10 mouse cellular contexts compared by ENCODE assay signal in the genomic region with DNA sequence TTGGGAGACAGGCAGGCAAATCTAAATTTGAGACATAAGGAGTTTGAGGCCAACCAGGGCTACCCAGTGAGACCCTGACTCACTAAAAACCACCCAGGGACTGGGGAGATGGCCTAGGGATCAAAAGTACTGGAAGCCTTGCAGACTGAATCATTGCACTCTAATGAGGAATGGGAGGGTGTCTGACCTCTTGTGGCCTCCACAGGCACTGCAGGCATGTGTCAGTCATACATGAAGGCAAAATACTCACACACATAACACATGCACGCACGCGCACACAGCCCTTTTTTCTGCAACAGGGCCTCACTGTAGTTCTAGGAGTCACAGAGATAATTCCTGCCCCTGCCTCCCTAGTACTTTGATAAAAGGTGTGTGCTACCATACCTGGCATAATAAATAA. TPM values are rescaled to one million over a fixed set of nuclear protein-coding genes. Genes with fewer than 3 reads are reported as not detected.
DNase-seq lines count a peak whose midpoint lies in the region; ATAC-seq and TF ChIP-seq lines count a peak whose summit lies in the region.
"Had no signal": no experiment of that assay in that cellular context is flagged by ENCODE, and none has a peak within 500 bp of the region (broad histone marks: within the 10 kb centered on the region; RNA-seq: fewer than 3 reads in every experiment).

No protein-coding gene starts in this region.

- peak; percentile 56; the same call in 1 of the 2 replicates for TF ChIP-seq CTCF in spleen, adult 2 months (IDR thresholded peaks at IDR 0.05; ENCODE audit: extremely low read depth, insufficient read depth, insufficient read length, insufficient replicate concordance)

- no peaks in the 10 kb centered on the region; the same call in 1 of the 2 replicates for H3K4me1 ChIP-seq in forebrain, embryonic 11.5 days (replicated peaks; ENCODE audit: control insufficient read depth, insufficient read depth, low read length)
- peaks cover 10% of the 10 kb centered on the region for H3K4me1 ChIP-seq in forebrain, embryonic 16.5 days (replicated peaks; ENCODE audit: control insufficient read depth, insufficient read depth, low read length)
- H3K4me1 ChIP-seq in midbrain, embryonic 11.5 days (ENCODE audit: control insufficient read depth, insufficient read depth, low read length) = peaks cover 3% of the 10 kb centered on the region; the same call in 1 of the 2 replicates
- H3K4me1 ChIP-seq in midbrain, embryonic 13.5 days (replicated peaks) = peaks cover 28% of the 10 kb centered on the region
- 0 out of 2 replicates have a peak, but pooled peaks cover 3% of the 10 kb centered on the region for H3K4me1 ChIP-seq in limb, embryonic 11.5 days (ENCODE audit: control insufficient read depth, insufficient read depth, low read length)
- peaks cover 7% of the 10 kb centered on the region; the same call in 1 of the 2 replicates for H3K4me1 ChIP-seq in spleen, adult 2 months (ENCODE audit: control insufficient read depth, insufficient read depth, insufficient read length)

- H3K9ac ChIP-seq in forebrain, embryonic 11.5 days (ENCODE audit: low read length) = no peak overlapping the region
- no peak overlapping the region for H3K9ac ChIP-seq in forebrain, embryonic 16.5 days (replicated peaks; ENCODE audit: low read depth, low read length)
- H3K9ac ChIP-seq in midbrain, embryonic 11.5 days (ENCODE audit: low read length) = no peak overlapping the region
- H3K9ac ChIP-seq in midbrain, embryonic 13.5 days (replicated peaks) = no peak overlapping the region
- H3K9ac ChIP-seq in limb, embryonic 11.5 days (ENCODE audit: low read length) = no peak overlapping the region

- H3K27me3 ChIP-seq in forebrain, embryonic 11.5 days (ENCODE audit: control insufficient read depth, insufficient read depth, low read length) = 0 out of 2 replicates have a peak, but pooled peaks cover 2% of the 10 kb centered on the region
- no peaks in the 10 kb centered on the region for H3K27me3 ChIP-seq in forebrain, embryonic 16.5 days (replicated peaks; ENCODE audit: control insufficient read depth, insufficient read depth, low read length)
- H3K27me3 ChIP-seq in midbrain, embryonic 11.5 days (ENCODE audit: control insufficient read depth, insufficient read depth, low read length) = no peaks in the 10 kb centered on the region
- no peaks in the 10 kb centered on the region for H3K27me3 ChIP-seq in midbrain, embryonic 13.5 days
- H3K27me3 ChIP-seq in limb, embryonic 11.5 days (ENCODE audit: control insufficient read depth, insufficient read depth, low read length) = no peaks in the 10 kb centered on the region; the same call in 1 of the 2 replicates
- no peaks in the 10 kb centered on the region for H3K27me3 ChIP-seq in spleen, adult 2 months (ENCODE audit: control insufficient read depth, insufficient read depth, low read length)

- no peaks in the 10 kb centered on the region for H3K9me3 ChIP-seq in forebrain, embryonic 11.5 days (ENCODE audit: control insufficient read depth, low read length)
- no peaks in the 10 kb centered on the region for H3K9me3 ChIP-seq in forebrain, embryonic 16.5 days (ENCODE audit: control insufficient read depth, low read length)
- H3K9me3 ChIP-seq in midbrain, embryonic 11.5 days (ENCODE audit: control insufficient read depth, low read length) = no peaks in the 10 kb centered on the region
- H3K9me3 ChIP-seq in midbrain, embryonic 13.5 days = no peaks in the 10 kb centered on the region
- no peaks in the 10 kb centered on the region for H3K9me3 ChIP-seq in limb, embryonic 11.5 days (ENCODE audit: control insufficient read depth, low read length)

- H3K27ac ChIP-seq in forebrain, embryonic 11.5 days (ENCODE audit: low read depth, low read length) = no peak overlapping the region
- no peak overlapping the region for H3K27ac ChIP-seq in forebrain, embryonic 16.5 days (ENCODE audit: low read length)
- H3K27ac ChIP-seq in midbrain, embryonic 11.5 days (ENCODE audit: low read depth, low read length) = no peak overlapping the region
- no peak overlapping the region for H3K27ac ChIP-seq in midbrain, embryonic 13.5 days
- no peak overlapping the region for H3K27ac ChIP-seq in limb, embryonic 11.5 days (replicated peaks; ENCODE audit: low read depth, low read length)
- no peak overlapping the region for H3K27ac ChIP-seq in spleen, adult 2 months (ENCODE audit: insufficient read depth, low read length)

- 78% methylated on average over 3 of the region's 3 CpGs for WGBS in forebrain, embryonic 11.5 days
- whole genome bisulfite sequencing in forebrain, embryonic 16.5 days = 74% methylated on average over 3 of the region's 3 CpGs
- WGBS in midbrain, embryonic 11.5 days = 79% methylated on average over 3 of the region's 3 CpGs
- 63% methylated on average over 3 of the region's 3 CpGs for WGBS in midbrain, embryonic 13.5 days
- 70% methylated on average over 3 of the region's 3 CpGs for WGBS in limb, embryonic 11.5 days
- WGBS in spleen, adult 2 months = 89% methylated on average over 3 of the region's 3 CpGs

- peak; percentile 71 for DNase-seq in forebrain, embryonic 11.5 days (ENCODE audit: low spot score)
- peak; percentile 88 for DNase-seq in midbrain, embryonic 11.5 days (ENCODE audit: low spot score, missing footprints)
- DNase-seq in brain, adult 2 months (ENCODE audit: low read depth, low spot score) = peak; percentile 50
- peak; percentile 71 for DNase-seq in limb, embryonic 11.5 days (ENCODE audit: low spot score)
- DNase-seq in spleen, adult 2 months (ENCODE audit: low read depth in 1 of 2, low spot score in 2 of 2) = peak in 1 of 2 experiments; percentile 46
- no peak for DNase-seq in gastrocnemius, postnatal 10 days

- no peaks in the 10 kb centered on the region; the same call in 1 of the 2 replicates for H3K36me3 ChIP-seq in forebrain, embryonic 11.5 days (ENCODE audit: control insufficient read depth, insufficient read depth, low read length)
- H3K36me3 ChIP-seq in forebrain, embryonic 16.5 days (ENCODE audit: control insufficient read depth, insufficient read depth) = peaks cover 4% of the 10 kb centered on the region
- peaks cover 16% of the 10 kb centered on the region for H3K36me3 ChIP-seq in midbrain, embryonic 11.5 days (ENCODE audit: control insufficient read depth, insufficient read depth, low read length)
- peaks cover 29% of the 10 kb centered on the region for H3K36me3 ChIP-seq in midbrain, embryonic 13.5 days
- peaks cover 14% of the 10 kb centered on the region for H3K36me3 ChIP-seq in limb, embryonic 11.5 days (ENCODE audit: control insufficient read depth, insufficient read depth, low read length)
- H3K36me3 ChIP-seq in spleen, adult 2 months (ENCODE audit: control insufficient read depth, insufficient read depth, low read length) = peaks cover 9% of the 10 kb centered on the region

- no peak for ATAC-seq in forebrain, embryonic 11.5 days (replicated peaks; ENCODE audit: low FRiP score)
- no peak for ATAC-seq in forebrain, embryonic 16.5 days
- no peak for ATAC-seq in midbrain, embryonic 11.5 days (ENCODE audit: low FRiP score)
- ATAC-seq in midbrain, embryonic 13.5 days = no peak
- no peak for ATAC-seq in limb, embryonic 11.5 days (ENCODE audit: insufficient number of reproducible peaks, low FRiP score, low TSS enrichment, low read depth)

- no peak for TF ChIP-seq POLR2A in spleen, adult 2 months (IDR thresholded peaks at IDR 0.05; ENCODE audit: low read depth, low read length)

- H3K4me2 ChIP-seq in forebrain, embryonic 11.5 days (ENCODE audit: low read depth, low read length, severe bottlenecking) = no peak overlapping the region
- H3K4me2 ChIP-seq in forebrain, embryonic 16.5 days (ENCODE audit: low read length) = no peak overlapping the region
- H3K4me2 ChIP-seq in midbrain, embryonic 11.5 days = no peak overlapping the region
- H3K4me2 ChIP-seq in midbrain, embryonic 13.5 days (replicated peaks) = no peak overlapping the region
- H3K4me2 ChIP-seq in limb, embryonic 11.5 days (ENCODE audit: low read depth, severe bottlenecking) = no peak overlapping the region

- H3K4me3 ChIP-seq in forebrain, embryonic 11.5 days (ENCODE audit: low read depth, low read length) = no peak overlapping the region
- H3K4me3 ChIP-seq in forebrain, embryonic 16.5 days (replicated peaks; ENCODE audit: low read length) = no peak overlapping the region
- H3K4me3 ChIP-seq in midbrain, embryonic 11.5 days (ENCODE audit: low read depth, low read length) = no peak overlapping the region
- H3K4me3 ChIP-seq in midbrain, embryonic 13.5 days (replicated peaks) = no peak overlapping the region
- no peak overlapping the region for H3K4me3 ChIP-seq in limb, embryonic 11.5 days (ENCODE audit: low read depth, low read length)
- H3K4me3 ChIP-seq in spleen, adult 2 months (ENCODE audit: extremely low read depth, insufficient read depth, insufficient read length) = no peak overlapping the region
- H3K4me3 ChIP-seq: myocyte had no signal

RNA-seq across cellular contexts. Expression of a gene that starts 24.7 kb away (rescaled TPM):
- not detected in 2 replicates for polyA plus RNA-seq in forebrain, embryonic 11.5 days (2014; fragmentation: Nextera tagmentation; extraction: Ambion mirVana)
- polyA plus RNA-seq in forebrain, embryonic 16.5 days (2015; fragmentation: Nextera tagmentation; extraction: Ambion mirVana) = not detected in 2 replicates
- not detected in 2 replicates for polyA plus RNA-seq in midbrain, embryonic 11.5 days (2014; fragmentation: Nextera tagmentation; extraction: Ambion mirVana)
- polyA plus RNA-seq in midbrain, embryonic 13.5 days (2015; fragmentation: Nextera tagmentation; extraction: Ambion mirVana) = not detected in 2 replicates
- polyA plus RNA-seq in limb, embryonic 11.5 days (2014; fragmentation: Nextera tagmentation; extraction: Ambion mirVana) = not detected in 2 replicates
- not detected in 2 replicates for polyA plus RNA-seq in spleen, adult 2 months (2012; rRNA removed)
- not detected for total RNA-seq in gastrocnemius, postnatal 10 days (2021)
- total RNA-seq: heart, postnatal 36 days had no signal
- polyA plus RNA-seq: myocyte had no signal

RNA-seq across cellular contexts. Expression of a gene that starts 26.7 kb away (rescaled TPM):
- polyA plus RNA-seq in forebrain, embryonic 11.5 days (2014; fragmentation: Nextera tagmentation; extraction: Ambion mirVana) = 0.79 and 1.2 TPM in 2 replicates
- 1.6 and 1.9 TPM in 2 replicates for polyA plus RNA-seq in forebrain, embryonic 16.5 days (2015; fragmentation: Nextera tagmentation; extraction: Ambion mirVana)
- 6.9 and 7.2 TPM in 2 replicates for polyA plus RNA-seq in midbrain, embryonic 11.5 days (2014; fragmentation: Nextera tagmentation; extraction: Ambion mirVana)
- polyA plus RNA-seq in midbrain, embryonic 13.5 days (2015; fragmentation: Nextera tagmentation; extraction: Ambion mirVana) = 15.9 and 16.8 TPM in 2 replicates
- polyA plus RNA-seq in limb, embryonic 11.5 days (2014; fragmentation: Nextera tagmentation; extraction: Ambion mirVana) = 0.20 TPM in 1 of 2 replicates, not detected in the other
- polyA plus RNA-seq in spleen, adult 2 months (2012; rRNA removed) = 0.08 and 0.09 TPM in 2 replicates
- under 1 TPM; 0.27 to 0.28 TPM for total RNA-seq in gastrocnemius, postnatal 10 days (2021)
- total RNA-seq: heart, postnatal 36 days had no signal

RNA-seq across cellular contexts. Expression of a gene that starts 26.8 kb away (rescaled TPM):
- 44.3 and 55.4 TPM in 2 replicates for polyA plus RNA-seq in forebrain, embryonic 11.5 days (2014; fragmentation: Nextera tagmentation; extraction: Ambion mirVana)
- 19.8 and 20.1 TPM in 2 replicates for polyA plus RNA-seq in forebrain, embryonic 16.5 days (2015; fragmentation: Nextera tagmentation; extraction: Ambion mirVana)
- polyA plus RNA-seq in midbrain, embryonic 11.5 days (2014; fragmentation: Nextera tagmentation; extraction: Ambion mirVana) = 20.5 and 22.2 TPM in 2 replicates
- polyA plus RNA-seq in midbrain, embryonic 13.5 days (2015; fragmentation: Nextera tagmentation; extraction: Ambion mirVana) = 16.1 and 19.1 TPM in 2 replicates
- polyA plus RNA-seq in limb, embryonic 11.5 days (2014; fragmentation: Nextera tagmentation; extraction: Ambion mirVana) = 33.7 and 36.1 TPM in 2 replicates
- polyA plus RNA-seq in spleen, adult 2 months (2012; rRNA removed) = 44.0 and 52.5 TPM in 2 replicates
- 10 to 100 TPM; 20.0 to 29.6 TPM for total RNA-seq in gastrocnemius, postnatal 10 days (2021)

RNA-seq across cellular contexts. Expression of a gene that starts 32.7 kb away (rescaled TPM):
- 10.8 and 10.9 TPM in 2 replicates for polyA plus RNA-seq in forebrain, embryonic 11.5 days (2014; fragmentation: Nextera tagmentation; extraction: Ambion mirVana)
- 15.7 and 18.2 TPM in 2 replicates for polyA plus RNA-seq in forebrain, embryonic 16.5 days (2015; fragmentation: Nextera tagmentation; extraction: Ambion mirVana)
- polyA plus RNA-seq in midbrain, embryonic 11.5 days (2014; fragmentation: Nextera tagmentation; extraction: Ambion mirVana) = 7.3 and 8.3 TPM in 2 replicates
- polyA plus RNA-seq in midbrain, embryonic 13.5 days (2015; fragmentation: Nextera tagmentation; extraction: Ambion mirVana) = 17.3 and 19.3 TPM in 2 replicates
- polyA plus RNA-seq in limb, embryonic 11.5 days (2014; fragmentation: Nextera tagmentation; extraction: Ambion mirVana) = 8.0 and 8.6 TPM in 2 replicates
- 16.0 and 16.3 TPM in 2 replicates for polyA plus RNA-seq in spleen, adult 2 months (2012; rRNA removed)
- total RNA-seq in gastrocnemius, postnatal 10 days (2021) = 1 to 10 TPM; 2.9 to 3.5 TPM

RNA-seq across cellular contexts. Expression of a gene that starts 33.3 kb away (rescaled TPM):
- polyA plus RNA-seq in forebrain, embryonic 11.5 days (2014; fragmentation: Nextera tagmentation; extraction: Ambion mirVana) = 81.8 and 86.4 TPM in 2 replicates
- polyA plus RNA-seq in forebrain, embryonic 16.5 days (2015; fragmentation: Nextera tagmentation; extraction: Ambion mirVana) = 155 and 158 TPM in 2 replicates
- 105 and 107 TPM in 2 replicates for polyA plus RNA-seq in midbrain, embryonic 11.5 days (2014; fragmentation: Nextera tagmentation; extraction: Ambion mirVana)
- polyA plus RNA-seq in midbrain, embryonic 13.5 days (2015; fragmentation: Nextera tagmentation; extraction: Ambion mirVana) = 156 and 160 TPM in 2 replicates
- polyA plus RNA-seq in limb, embryonic 11.5 days (2014; fragmentation: Nextera tagmentation; extraction: Ambion mirVana) = 75.0 and 83.9 TPM in 2 replicates
- polyA plus RNA-seq in spleen, adult 2 months (2012; rRNA removed) = 43.9 and 53.5 TPM in 2 replicates
- 10 to 100 TPM; 67.8 to 75.2 TPM for total RNA-seq in gastrocnemius, postnatal 10 days (2021)
